Mouse (Mus musculus): ENCODE data around the gene Plpp4. TPM values are rescaled to one million over a fixed set of nuclear protein-coding genes. Genes with fewer than 3 reads are reported as not detected.

The Plpp4 gene
- polyA plus RNA-seq, 1 experiment from 2014 or later, result 0.67 TPM

GRCm38 (mm10) chr7:129235995-129236394, 20.8 kb upstream of the Plpp4 start:
- ATAC-seq (no peak), DNase-seq (ENCODE audit: low spot score) (no peak)
- Histone ChIP-seq H3K4me3 (ENCODE audit: low read depth, low read length) (no peak overlapping the region), H3K36me3 (ENCODE audit: insufficient read depth, low read length) (no peaks in the 10 kb centered on the region), H3K4me2 (replicated peaks; ENCODE audit: low read depth, low read length) (no peak overlapping the region), H3K27me3 (replicated peaks; ENCODE audit: insufficient read depth, low read length) (no peaks in the 10 kb centered on the region), H3K9ac (replicated peaks; ENCODE audit: low read depth) (no peak overlapping the region), H3K9me3 (ENCODE audit: low read length) (no peaks in the 10 kb centered on the region), H3K27ac (ENCODE audit: low read length) (no peak overlapping the region), H3K4me1 (ENCODE audit: insufficient read depth, low read depth, low read length) (no peaks in the 10 kb centered on the region)
- 64% methylated on average over 5 of the region's 5 CpGs for WGBS
- no peak for TF ChIP-seq CTCF (IDR thresholded peaks at IDR 0.05)
- TF ChIP-seq EP300 (IDR thresholded peaks at IDR 0.05), result no peak

GRCm38 (mm10) chr7:129250981-129251380, 5.8 kb upstream of the Plpp4 start:
- TF ChIP-seq EP300 (IDR thresholded peaks at IDR 0.05), result no peak
- TF ChIP-seq CTCF (IDR thresholded peaks at IDR 0.05), result no peak
- Histone ChIP-seq H3K9me3 (ENCODE audit: low read length) (no peaks in the 10 kb centered on the region), H3K4me1 (ENCODE audit: insufficient read depth, low read depth, low read length) (no peaks in the 10 kb centered on the region), H3K4me3 (ENCODE audit: low read depth, low read length) (no peak overlapping the region), H3K36me3 (ENCODE audit: insufficient read depth, low read length) (no peaks in the 10 kb centered on the region), H3K9ac (replicated peaks; ENCODE audit: low read depth) (no peak overlapping the region), H3K4me2 (replicated peaks; ENCODE audit: low read depth, low read length) (no peak overlapping the region), H3K27ac (ENCODE audit: low read length) (no peak overlapping the region), H3K27me3 (replicated peaks; ENCODE audit: insufficient read depth, low read length) (no peaks in the 10 kb centered on the region)
- ATAC-seq (no peak), DNase-seq (ENCODE audit: low spot score) (no peak)

GRCm38 (mm10) chr7:129253406-129253805, 3.4 kb upstream of the Plpp4 start:
- H3K4me2 ChIP-seq (replicated peaks; ENCODE audit: low read depth, low read length), result no peak overlapping the region
- H3K9ac ChIP-seq (replicated peaks; ENCODE audit: low read depth), result no peak overlapping the region
- H3K9me3 ChIP-seq (ENCODE audit: low read length), result no peaks in the 10 kb centered on the region
- peaks cover 21% of the 10 kb centered on the region for H3K27me3 ChIP-seq (replicated peaks; ENCODE audit: insufficient read depth, low read length)
- no peak overlapping the region for H3K27ac ChIP-seq (ENCODE audit: low read length)
- DNase-seq (ENCODE audit: low spot score), result no peak
- 71% methylated on average over 6 of the region's 6 CpGs for WGBS
- no peak overlapping the region for H3K4me3 ChIP-seq (ENCODE audit: low read depth, low read length)
- H3K36me3 ChIP-seq (ENCODE audit: insufficient read depth, low read length), result no peaks in the 10 kb centered on the region
- no peaks in the 10 kb centered on the region for H3K4me1 ChIP-seq (ENCODE audit: insufficient read depth, low read depth, low read length)
- TF ChIP-seq CTCF (IDR thresholded peaks at IDR 0.05), result no peak
- no peak for TF ChIP-seq EP300 (IDR thresholded peaks at IDR 0.05)
- ATAC-seq, result no peak

- TF ChIP-seq CTCF (IDR thresholded peaks at IDR 0.05) (no peak), EP300 (IDR thresholded peaks at IDR 0.05) (no peak)
- Histone ChIP-seq H3K27ac (ENCODE audit: low read length) (no peak overlapping the region), H3K9ac (replicated peaks; ENCODE audit: low read depth) (no peak overlapping the region), H3K4me3 (ENCODE audit: low read depth, low read length) (no peak overlapping the region), H3K27me3 (replicated peaks; ENCODE audit: insufficient read depth, low read length) (peaks cover 21% of the 10 kb centered on the region), H3K9me3 (ENCODE audit: low read length) (no peaks in the 10 kb centered on the region), H3K4me2 (replicated peaks; ENCODE audit: low read depth, low read length) (no peak overlapping the region), H3K36me3 (ENCODE audit: insufficient read depth, low read length) (no peaks in the 10 kb centered on the region), H3K4me1 (ENCODE audit: insufficient read depth, low read depth, low read length) (no peaks in the 10 kb centered on the region)
- ATAC-seq (no peak), DNase-seq (ENCODE audit: low spot score) (no peak)
- WGBS, result 77% methylated on average over 1 of the region's 1 CpGs
Observed at GRCm38 (mm10) chr7:129254126-129254525, 2.7 kb upstream of the Plpp4 start.

- WGBS, result 82% methylated on average over 6 of the region's 6 CpGs
- Histone ChIP-seq H3K27ac (ENCODE audit: low read length) (no peak overlapping the region), H3K4me1 (ENCODE audit: insufficient read depth, low read depth, low read length) (no peaks in the 10 kb centered on the region), H3K4me3 (ENCODE audit: low read depth, low read length) (no peak overlapping the region), H3K27me3 (replicated peaks; ENCODE audit: insufficient read depth, low read length) (peaks cover 21% of the 10 kb centered on the region), H3K36me3 (ENCODE audit: insufficient read depth, low read length) (no peaks in the 10 kb centered on the region), H3K9me3 (ENCODE audit: low read length) (no peaks in the 10 kb centered on the region), H3K4me2 (replicated peaks; ENCODE audit: low read depth, low read length) (no peak overlapping the region), H3K9ac (replicated peaks; ENCODE audit: low read depth) (no peak overlapping the region)
- DNase-seq (ENCODE audit: low spot score) (no peak), ATAC-seq (no peak)
- no peak for TF ChIP-seq CTCF (IDR thresholded peaks at IDR 0.05)
- no peak for TF ChIP-seq EP300 (IDR thresholded peaks at IDR 0.05)
Observed at GRCm38 (mm10) chr7:129255406-129255805, 1.4 kb upstream of the Plpp4 start.

DNA sequence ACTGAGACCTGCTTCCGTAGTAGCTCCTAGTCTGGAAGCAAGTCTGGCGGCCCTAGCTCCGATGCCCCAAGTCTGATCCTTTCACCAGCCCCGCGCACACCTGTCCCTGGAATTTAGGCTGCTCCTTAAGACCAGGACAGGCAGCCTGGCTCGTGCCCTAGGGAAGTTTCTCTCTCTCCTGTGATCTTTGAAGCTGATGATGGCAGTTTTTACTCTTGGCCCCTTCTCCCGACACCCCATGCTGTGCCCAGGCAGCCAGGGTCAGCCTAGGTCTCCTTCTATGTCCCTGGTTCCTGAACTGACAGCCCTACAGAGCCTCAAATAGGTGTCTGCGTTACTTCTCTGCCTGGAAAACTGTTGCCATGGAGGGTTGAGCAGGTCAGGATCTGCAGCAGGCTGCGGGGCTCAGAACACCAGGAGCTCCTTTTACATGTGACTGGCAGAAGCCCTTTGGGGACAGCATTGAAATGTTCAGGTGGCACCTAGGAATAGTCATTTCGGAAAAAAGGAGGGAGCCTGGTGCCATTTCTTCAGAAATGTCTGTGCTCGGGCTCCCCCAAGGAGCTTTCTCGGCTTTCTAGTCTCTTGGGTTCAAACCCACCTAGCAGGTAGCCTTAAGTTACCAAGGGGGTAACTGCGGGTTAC, 665 bp downstream of the Plpp4 start:
- peaks cover 21% of the 10 kb centered on the region for H3K27me3 ChIP-seq (replicated peaks; ENCODE audit: insufficient read depth, low read length)
- WGBS, result 19% methylated on average over 13 of the region's 13 CpGs
- no peak overlapping the region for H3K27ac ChIP-seq (ENCODE audit: low read length)
- TF ChIP-seq EP300 (IDR thresholded peaks at IDR 0.05) (no peak), CTCF (IDR thresholded peaks at IDR 0.05) (no peak)
- no peak overlapping the region; the same call in 1 of the 2 replicates for H3K4me2 ChIP-seq (replicated peaks; ENCODE audit: low read depth, low read length)
- H3K36me3 ChIP-seq (ENCODE audit: insufficient read depth, low read length), result no peaks in the 10 kb centered on the region
- no peak overlapping the region for H3K4me3 ChIP-seq (ENCODE audit: low read depth, low read length)
- H3K9ac ChIP-seq (replicated peaks; ENCODE audit: low read depth), result no peak overlapping the region
- H3K4me1 ChIP-seq (ENCODE audit: insufficient read depth, low read depth, low read length), result no peaks in the 10 kb centered on the region
- no peak for ATAC-seq
- no peaks in the 10 kb centered on the region for H3K9me3 ChIP-seq (ENCODE audit: low read length)
- DNase-seq (ENCODE audit: low spot score), result no peak

DNA sequence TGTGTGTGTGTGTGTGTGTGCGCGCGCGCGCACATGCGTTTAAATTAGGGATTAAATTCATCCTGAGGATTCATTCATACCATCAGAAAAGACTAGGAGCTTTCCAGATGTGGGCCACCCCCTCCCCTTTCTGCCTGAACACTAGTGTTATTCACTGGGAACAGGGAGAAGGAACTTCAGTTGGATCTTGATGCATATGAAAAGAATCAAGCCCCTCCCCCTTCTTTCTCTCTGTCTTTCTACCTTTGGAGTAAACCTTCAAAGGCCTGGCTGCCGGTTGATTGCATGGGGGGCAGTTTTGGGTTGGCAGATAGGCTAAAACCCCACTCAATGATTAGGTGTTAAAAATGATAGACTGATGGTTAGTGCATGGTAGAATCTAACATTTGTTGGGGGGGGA, 1.5 kb downstream of the Plpp4 start:
- Histone ChIP-seq H3K9ac (replicated peaks; ENCODE audit: low read depth) (no peak overlapping the region), H3K27me3 (replicated peaks; ENCODE audit: insufficient read depth, low read length) (peaks cover 21% of the 10 kb centered on the region), H3K4me2 (replicated peaks; ENCODE audit: low read depth, low read length) (no peak overlapping the region), H3K36me3 (ENCODE audit: insufficient read depth, low read length) (no peaks in the 10 kb centered on the region), H3K4me3 (ENCODE audit: low read depth, low read length) (no peak overlapping the region), H3K9me3 (ENCODE audit: low read length) (no peaks in the 10 kb centered on the region), H3K27ac (ENCODE audit: low read length) (no peak overlapping the region), H3K4me1 (ENCODE audit: insufficient read depth, low read depth, low read length) (no peaks in the 10 kb centered on the region)
- ATAC-seq, result no peak
- 72% methylated on average over 7 of the region's 7 CpGs for WGBS
- no peak for DNase-seq (ENCODE audit: low spot score)
- TF ChIP-seq CTCF (IDR thresholded peaks at IDR 0.05), result no peak
- no peak for TF ChIP-seq EP300 (IDR thresholded peaks at IDR 0.05)

All from lung, postnatal 0 days (tissue).